Mouse (Mus musculus) thymus, adult 2 months (tissue): ENCODE measurements around the gene Pold1. TPM values are rescaled to one million over a fixed set of nuclear protein-coding genes. Genes with fewer than 3 reads are reported as not detected.

Source experiments
- DNase-seq: peaks from one replicate; pipeline ENCODE4 v3.0.0; 2021
- H3K27ac ChIP-seq: fragments of 200-500 bp; 2 replicates; pipeline ENCODE4 v1.5.1; 2012; ENCODE audit warnings: low read length, control low read depth; ENCODE audit not compliant: control insufficient read depth, insufficient read depth
- H3K27me3 ChIP-seq: fragments of 200-500 bp; 2 replicates; pipeline ENCODE4 v1.6.1; 2012; ENCODE audit warnings: mild to moderate bottlenecking, low read length, moderate library complexity, mixed read lengths; ENCODE audit not compliant: control insufficient read depth, insufficient read depth
- H3K36me3 ChIP-seq: fragments of 200-500 bp; 2 replicates; pipeline ENCODE4 v1.6.1; 2012; ENCODE audit warnings: mild to moderate bottlenecking, low read length, moderate library complexity; ENCODE audit not compliant: control insufficient read depth, insufficient read depth
- H3K4me1 ChIP-seq: fragments of 200-500 bp; replicated peaks from 2 replicates; pipeline ENCODE4 v1.6.1; 2012; ENCODE audit warnings: low read length; ENCODE audit not compliant: control insufficient read depth, insufficient read depth
- H3K4me3 ChIP-seq: fragments of 200-500 bp; 2 replicates; pipeline ENCODE4 v1.5.1; 2012; ENCODE audit warnings: mild to moderate bottlenecking, low read length, control low read depth, moderate library complexity; ENCODE audit not compliant: control insufficient read depth, insufficient read depth
- CTCF ChIP-seq: fragments of 200-500 bp; IDR thresholded peaks from 2 replicates; pipeline ENCODE4 v1.5.1; 2012; ENCODE audit warnings: mild to moderate bottlenecking, control low read depth, low read length, moderate library complexity, borderline replicate concordance; ENCODE audit not compliant: control insufficient read depth, poor library complexity, insufficient read depth; ENCODE audit errors: extremely low read depth
- POLR2A ChIP-seq: fragments of 200-500 bp; IDR thresholded peaks from 2 replicates; pipeline ENCODE4 v1.6.1; 2012; ENCODE audit warnings: mild to moderate bottlenecking, low read length, control low read depth, moderate library complexity; ENCODE audit not compliant: control insufficient read depth, poor library complexity, insufficient read depth; ENCODE audit errors: extremely low read depth
- WGBS: fragments of 180-500 bp; shearing (Covaris S2); methylation state at CpG from one replicate; pipeline ENCODE4 v1.1.7; 2018; 5-methylcytosine and 5-hydroxymethylcytosine counted together
- polyA plus RNA-seq: library from polyadenylated mRNA; depleted of rRNA; stranded (reverse); fragments of >200 nt; gene quantifications from 2 replicates; pipeline ENCODE4 v1.2.3, GENCODE M21; 2012

Pold1 gene
- polyA plus RNA-seq, 1 experiment = 208 TPM

GRCm38 (mm10) chr7:44594291-44594690, 45.6 kb upstream of the Pold1 start:
- TF ChIP-seq POLR2A (no peak), CTCF (no peak)

GRCm38 (mm10) chr7:44593775-44594174, 45.1 kb upstream of the Pold1 start:
- no peaks in the 10 kb centered on the region for H3K36me3 ChIP-seq
- TF ChIP-seq POLR2A (no peak), CTCF (no peak)
- H3K4me1 ChIP-seq = peaks cover 12% of the 10 kb centered on the region
- 4% methylated on average over 21 of the region's 22 CpGs for WGBS
- DNase-seq = peak; percentile 64
- no peak overlapping the region for H3K27ac ChIP-seq
- peaks cover 30% of the 10 kb centered on the region for H3K27me3 ChIP-seq
- H3K4me3 ChIP-seq = no peak overlapping the region

More at GRCm38 (mm10) chr7:44594291-44594690, 45.6 kb upstream of the Pold1 start:
- Histone ChIP-seq H3K36me3 (no peaks in the 10 kb centered on the region), H3K27me3 (peaks cover 27% of the 10 kb centered on the region), H3K4me3 (no peak overlapping the region), H3K27ac (no peak overlapping the region), H3K4me1 (peaks cover 9% of the 10 kb centered on the region)
- 83% methylated on average over 6 of the region's 6 CpGs for WGBS
- DNase-seq = no peak

- Histone ChIP-seq H3K4me1 (peaks cover 12% of the 10 kb centered on the region), H3K27me3 (peaks cover 30% of the 10 kb centered on the region), H3K36me3 (no peaks in the 10 kb centered on the region), H3K4me3 (no peak overlapping the region), H3K27ac (no peak overlapping the region)
- DNase-seq = no peak
- 11% methylated on average over 15 of the region's 15 CpGs for WGBS
- TF ChIP-seq CTCF (no peak), POLR2A (no peak)
Observed at GRCm38 (mm10) chr7:44593051-44593450, 44.4 kb upstream of the Pold1 start.

- H3K4me1 ChIP-seq = peaks cover 16% of the 10 kb centered on the region
- peak overlapping the region; percentile 15; the same call in 1 of the 2 replicates for H3K4me3 ChIP-seq
- DNase-seq = no peak
- no peak overlapping the region for H3K27ac ChIP-seq
- H3K27me3 ChIP-seq = peaks cover 37% of the 10 kb centered on the region
- no peaks in the 10 kb centered on the region for H3K36me3 ChIP-seq
- TF ChIP-seq POLR2A (no peak), CTCF (no peak)
- WGBS = 5% methylated on average over 59 of the region's 60 CpGs
Observed at GRCm38 (mm10) chr7:44591348-44592116, 42.9 kb upstream of the Pold1 start.

GRCm38 (mm10) chr7:44590402-44591347, 42.0 kb upstream of the Pold1 start, which contains the start of gene Kcnc3:
TSS of gene Kcnc3 (plus strand) at chr7:44590664.
- H3K27ac ChIP-seq = no peak within 1 kb of the TSS
- under 1% methylated on average over 80 of the region's 80 CpGs for WGBS
- peaks cover 16% of the 10 kb centered on the region for H3K4me1 ChIP-seq
- H3K36me3 ChIP-seq = no peaks in the 10 kb centered on the region
- H3K4me3 ChIP-seq = peak within 1 kb of the TSS; percentile 15; the same call in 1 of the 2 replicates
- TF ChIP-seq POLR2A = no peak
- no peak for TF ChIP-seq CTCF
- H3K27me3 ChIP-seq = peaks cover 37% of the 10 kb centered on the region
- peak; percentile 38 for DNase-seq

- no peak overlapping the region for H3K4me3 ChIP-seq
- TF ChIP-seq CTCF (no peak), POLR2A (no peak)
- WGBS = 20% methylated on average over 13 of the region's 13 CpGs
Observed at GRCm38 (mm10) chr7:44589946-44590345, 41.3 kb upstream of the Pold1 start.

More at GRCm38 (mm10) chr7:44589946-44590345, 41.3 kb upstream of the Pold1 start:
- H3K27me3 ChIP-seq = peaks cover 37% of the 10 kb centered on the region
- peaks cover 16% of the 10 kb centered on the region for H3K4me1 ChIP-seq
- DNase-seq = no peak
- H3K27ac ChIP-seq = no peak overlapping the region
- H3K36me3 ChIP-seq = no peaks in the 10 kb centered on the region
